Mouse (Mus musculus) limb, embryonic 11.5 days (tissue): ENCODE data around the gene Ptprj. TPM values are rescaled to one million over a fixed set of nuclear protein-coding genes. Genes with fewer than 3 reads are reported as not detected.

Experiments
- ATAC-seq: fragments of 200-750 bp; cut with Nextera tagmentation; 2 replicates; pipeline ENCODE4 v1.8.0; 2017; ENCODE audit warnings: low read depth; ENCODE audit not compliant: insufficient number of reproducible peaks, low FRiP score, low TSS enrichment
- DNase-seq: peaks from one replicate; pipeline ENCODE4 v3.0.0-alpha.2; 2015; ENCODE audit warnings: low spot score
- H3K27ac ChIP-seq: fragments of 300-500 bp; sonication (generic); replicated peaks from 2 replicates; pipeline ENCODE4 v1.5.1; 2014; ENCODE audit warnings: low read depth, mild to moderate bottlenecking, low read length
- H3K27me3 ChIP-seq: fragments of 300-500 bp; sonication (generic); 2 replicates; pipeline ENCODE4 v1.6.1; 2014; ENCODE audit warnings: mild to moderate bottlenecking, low read length, mixed read lengths; ENCODE audit not compliant: control insufficient read depth, insufficient read depth
- H3K36me3 ChIP-seq: fragments of 300-500 bp; sonication (generic); 2 replicates; pipeline ENCODE4 v1.6.1; 2014; ENCODE audit warnings: mild to moderate bottlenecking, low read length, moderate library complexity, mixed read lengths; ENCODE audit not compliant: control insufficient read depth, insufficient read depth
- H3K4me1 ChIP-seq: fragments of 300-500 bp; sonication (generic); 2 replicates; pipeline ENCODE4 v1.6.1; 2014; ENCODE audit warnings: low read length, mixed read lengths; ENCODE audit not compliant: control insufficient read depth, insufficient read depth
- H3K4me2 ChIP-seq: fragments of 300-500 bp; sonication (generic); 2 replicates; pipeline ENCODE4 v1.6.1; 2014; ENCODE audit warnings: low read depth, mild to moderate bottlenecking, moderate library complexity; ENCODE audit not compliant: severe bottlenecking
- H3K4me3 ChIP-seq: fragments of 300-500 bp; sonication (generic); 2 replicates; pipeline ENCODE4 v1.5.1; 2014; ENCODE audit warnings: low read depth, low read length
- H3K9ac ChIP-seq: fragments of 300-500 bp; sonication (generic); 2 replicates; pipeline ENCODE4 v1.6.1; 2014; ENCODE audit warnings: mild to moderate bottlenecking, low read length
- H3K9me3 ChIP-seq: fragments of 300-500 bp; sonication (generic); 2 replicates; pipeline ENCODE4 v1.6.1; 2016; ENCODE audit warnings: low read length; ENCODE audit not compliant: control insufficient read depth
- WGBS: fragments of 180-500 bp; shearing (Covaris S2); extraction: QIAGEN DNeasy Blood & Tissue Kit; methylation state at CpG from one replicate; pipeline ENCODE4 v1.1.7; 2014; 5-methylcytosine and 5-hydroxymethylcytosine counted together
- polyA plus RNA-seq: library from polyadenylated mRNA; unstranded; fragments of >200 nt; fragmentation: Nextera tagmentation; extraction: Ambion mirVana; gene quantifications from 2 replicates; pipeline ENCODE4 v1.2.1, GENCODE M21; 2014

Ptprj gene
- polyA plus RNA-seq, 1 experiment from 2014 or later: 1.4 TPM

DNA sequence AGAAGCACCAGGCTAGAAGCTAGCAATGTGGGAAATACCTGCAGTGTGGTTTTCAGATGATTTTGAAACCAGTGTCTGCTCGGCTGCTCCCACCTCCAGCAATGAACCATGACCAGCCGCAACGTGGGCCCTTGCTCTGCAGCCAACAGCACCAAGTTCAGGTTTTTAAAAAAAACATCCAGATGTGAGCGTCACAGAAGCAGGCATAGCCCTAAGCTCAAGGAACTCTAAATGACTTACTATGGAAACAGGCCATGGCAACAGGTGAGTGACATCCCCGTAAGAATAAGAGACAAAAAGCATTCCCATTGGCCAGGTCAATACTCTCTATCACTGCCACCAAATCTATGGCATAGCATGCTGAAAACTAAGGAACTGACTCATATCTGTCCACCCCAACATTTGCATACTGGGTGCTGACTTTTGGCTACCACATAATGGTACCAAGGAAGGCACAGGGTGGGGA lies 33.3 kb downstream of the Ptprj start:
- H3K4me3 ChIP-seq: no peak overlapping the region
- H3K4me1 ChIP-seq: no peaks in the 10 kb centered on the region
- no peaks in the 10 kb centered on the region for H3K36me3 ChIP-seq
- DNase-seq (no peak), ATAC-seq (no peak)
- no peak overlapping the region for H3K9ac ChIP-seq
- no peak overlapping the region for H3K4me2 ChIP-seq
- WGBS: 91% methylated on average over 5 of the region's 5 CpGs
- H3K27me3 ChIP-seq: no peaks in the 10 kb centered on the region
- no peak overlapping the region for H3K27ac ChIP-seq
- H3K9me3 ChIP-seq: no peaks in the 10 kb centered on the region

DNA sequence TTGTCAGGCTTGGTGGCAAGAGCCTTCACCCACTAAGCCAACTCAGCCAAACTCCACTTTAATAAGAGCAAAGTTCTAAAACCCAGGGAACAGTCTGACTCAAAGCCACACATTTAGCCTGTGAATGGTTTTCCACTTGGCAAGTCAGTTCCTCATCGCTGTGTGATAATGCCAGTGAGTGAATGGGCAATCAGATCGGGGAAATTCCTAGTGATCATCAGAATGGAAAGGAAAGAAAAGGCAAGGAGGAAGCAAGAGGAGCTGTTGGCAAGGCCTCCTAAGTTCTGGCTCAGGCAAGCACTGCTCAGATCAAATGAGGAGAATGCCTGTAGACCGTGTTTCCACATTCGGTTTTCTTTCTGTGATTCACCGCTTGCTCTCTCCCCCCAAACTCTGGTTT lies 35.2 kb downstream of the Ptprj start:
- WGBS: 92% methylated on average over 5 of the region's 5 CpGs
- H3K27me3 ChIP-seq: no peaks in the 10 kb centered on the region
- no peak overlapping the region for H3K9ac ChIP-seq
- DNase-seq: no peak
- no peak overlapping the region for H3K4me3 ChIP-seq
- H3K36me3 ChIP-seq: no peaks in the 10 kb centered on the region
- no peaks in the 10 kb centered on the region for H3K4me1 ChIP-seq
- no peaks in the 10 kb centered on the region for H3K9me3 ChIP-seq
- H3K27ac ChIP-seq: no peak overlapping the region
- no peak for ATAC-seq
- H3K4me2 ChIP-seq: no peak overlapping the region

DNA sequence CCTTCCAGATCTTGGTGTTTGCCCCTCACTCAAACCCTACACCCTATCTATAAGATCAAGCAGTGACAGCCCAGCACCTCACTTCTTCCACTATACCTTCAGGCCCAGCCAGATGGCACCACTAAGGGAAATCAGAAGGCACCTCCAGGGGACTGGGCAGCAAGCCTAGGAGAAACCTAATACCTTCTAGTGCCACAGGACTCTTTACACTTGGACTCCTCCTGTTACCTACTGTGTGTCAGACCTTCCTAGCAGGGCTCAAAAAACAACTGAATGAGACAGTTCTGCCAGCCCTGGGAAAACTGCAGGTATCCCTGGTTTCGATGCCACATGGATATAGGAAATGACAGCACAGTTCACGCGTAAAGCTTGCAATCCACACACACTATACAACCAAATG lies 36.5 kb downstream of the Ptprj start:
- no peak overlapping the region for H3K4me3 ChIP-seq
- no peaks in the 10 kb centered on the region for H3K9me3 ChIP-seq
- H3K4me2 ChIP-seq: no peak overlapping the region
- no peaks in the 10 kb centered on the region for H3K27me3 ChIP-seq
- H3K4me1 ChIP-seq: no peaks in the 10 kb centered on the region
- no peak for DNase-seq
- 93% methylated on average over 3 of the region's 3 CpGs for WGBS
- H3K27ac ChIP-seq: no peak overlapping the region
- no peak overlapping the region for H3K9ac ChIP-seq
- no peaks in the 10 kb centered on the region for H3K36me3 ChIP-seq
- ATAC-seq: no peak

DNA sequence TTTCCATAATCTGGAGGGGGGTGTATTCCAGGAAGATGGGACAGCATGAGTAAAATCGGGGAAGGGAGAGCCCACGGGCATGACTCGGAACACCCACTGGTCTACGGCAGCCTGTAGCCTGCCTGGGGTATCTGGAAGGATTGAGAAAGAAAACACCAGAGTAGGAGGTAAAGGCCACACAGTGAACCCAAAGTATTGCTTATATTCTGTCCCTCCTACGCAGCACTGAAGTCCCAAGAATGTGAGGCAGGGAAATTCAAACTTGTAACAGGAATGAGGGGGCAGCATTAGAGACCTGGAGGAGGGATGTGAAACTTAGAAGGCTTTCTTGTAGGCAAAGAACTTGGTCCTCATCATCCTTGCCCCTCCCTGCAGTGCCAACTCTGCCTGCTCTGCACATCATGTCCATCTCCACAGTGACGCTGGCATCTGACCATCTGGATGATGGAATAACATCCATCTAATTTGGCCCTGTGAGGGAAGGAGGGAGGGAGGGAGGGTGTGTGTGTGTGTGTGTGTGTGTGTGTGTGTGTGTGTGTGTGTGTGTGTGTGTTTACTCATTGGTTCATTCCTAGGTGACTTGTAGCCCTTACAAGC lies 37.2 kb downstream of the Ptprj start:
- H3K4me3 ChIP-seq: no peak overlapping the region
- no peak for DNase-seq
- H3K4me2 ChIP-seq: no peak overlapping the region
- ATAC-seq: no peak
- H3K4me1 ChIP-seq: no peaks in the 10 kb centered on the region
- H3K27ac ChIP-seq: no peak overlapping the region
- H3K27me3 ChIP-seq: no peaks in the 10 kb centered on the region
- 94% methylated on average over 6 of the region's 6 CpGs for WGBS
- no peaks in the 10 kb centered on the region for H3K36me3 ChIP-seq
- no peaks in the 10 kb centered on the region for H3K9me3 ChIP-seq
- no peak overlapping the region for H3K9ac ChIP-seq

DNA sequence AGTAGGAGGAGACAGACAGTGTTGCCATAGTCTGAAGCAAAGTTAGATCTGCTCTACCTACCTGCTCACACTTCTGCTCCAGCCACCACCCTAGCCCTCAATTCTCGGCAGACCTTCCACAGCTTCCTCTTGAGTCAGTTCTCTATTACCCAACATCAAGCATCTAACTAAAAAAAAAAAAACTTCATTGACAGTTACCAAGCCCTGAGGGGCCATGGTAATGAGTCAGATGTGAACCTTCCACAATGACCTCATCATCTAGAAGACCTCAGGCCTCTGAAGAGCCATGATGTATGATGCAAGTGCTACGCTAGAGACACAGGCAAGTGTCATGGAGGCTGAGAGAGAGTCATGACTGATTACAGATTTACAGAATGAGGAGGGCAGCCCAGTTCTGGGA lies 37.8 kb downstream of the Ptprj start:
- H3K27me3 ChIP-seq: no peaks in the 10 kb centered on the region
- H3K4me2 ChIP-seq: no peak overlapping the region
- no peaks in the 10 kb centered on the region for H3K36me3 ChIP-seq
- no peak overlapping the region for H3K9ac ChIP-seq
- no peak for DNase-seq
- no peaks in the 10 kb centered on the region for H3K9me3 ChIP-seq
- no peak for ATAC-seq
- 90% methylated on average over 2 of the region's 2 CpGs for WGBS
- no peaks in the 10 kb centered on the region for H3K4me1 ChIP-seq
- no peak overlapping the region for H3K4me3 ChIP-seq
- no peak overlapping the region for H3K27ac ChIP-seq

DNA sequence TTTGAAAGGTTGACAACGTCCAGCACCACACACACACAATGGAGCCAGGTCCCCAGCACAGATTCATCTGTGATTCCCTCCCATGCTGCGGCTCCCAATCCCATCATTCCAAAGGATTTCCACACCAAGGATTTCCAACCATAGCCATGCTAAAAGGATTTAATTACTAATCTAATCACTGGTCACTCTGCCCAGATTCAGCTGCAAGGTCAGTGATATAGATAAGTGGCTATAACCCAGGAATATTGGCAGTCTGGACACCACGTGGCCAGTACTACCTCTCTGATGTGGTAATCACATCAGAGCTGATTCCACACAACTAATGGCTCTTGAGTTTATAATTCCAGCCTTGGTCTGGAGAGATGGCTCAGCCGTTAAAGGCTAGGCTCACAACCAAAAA lies 41.2 kb downstream of the Ptprj start:
- H3K4me1 ChIP-seq: no peaks in the 10 kb centered on the region
- no peaks in the 10 kb centered on the region for H3K27me3 ChIP-seq
- no peak overlapping the region for H3K4me2 ChIP-seq
- H3K4me3 ChIP-seq: no peak overlapping the region
- H3K9me3 ChIP-seq: no peaks in the 10 kb centered on the region
- DNase-seq (no peak), ATAC-seq (no peak)
- no peaks in the 10 kb centered on the region for H3K36me3 ChIP-seq
- H3K27ac ChIP-seq: no peak overlapping the region
- 80% methylated on average over 4 of the region's 4 CpGs for WGBS
- no peak overlapping the region for H3K9ac ChIP-seq

DNA sequence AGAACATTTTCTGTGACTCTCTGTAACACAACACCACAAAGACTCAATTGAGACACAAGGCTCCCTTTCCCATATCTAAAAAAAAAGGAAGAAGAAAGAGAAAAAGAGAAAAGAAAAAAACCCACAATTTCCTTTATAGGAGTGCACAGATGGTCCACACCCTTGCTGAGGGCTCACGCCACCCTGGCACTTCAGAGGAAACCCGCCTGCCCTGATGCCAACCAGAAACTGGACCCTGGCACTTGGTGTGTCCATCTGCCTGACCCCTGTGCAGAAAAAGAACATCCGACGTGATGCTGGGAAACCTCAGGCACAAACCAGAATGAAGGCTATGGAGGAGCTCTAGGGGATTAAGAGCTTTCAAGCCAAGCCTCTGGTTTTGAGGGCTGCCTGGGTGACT lies 43.2 kb downstream of the Ptprj start:
- Histone ChIP-seq H3K4me3 (no peak overlapping the region), H3K4me1 (no peaks in the 10 kb centered on the region), H3K9me3 (no peaks in the 10 kb centered on the region), H3K36me3 (no peaks in the 10 kb centered on the region), H3K27me3 (no peaks in the 10 kb centered on the region), H3K4me2 (no peak overlapping the region), H3K9ac (no peak overlapping the region), H3K27ac (no peak overlapping the region)
- DNase-seq: no peak
- no peak for ATAC-seq
- WGBS: 60% methylated on average over 4 of the region's 4 CpGs

DNA sequence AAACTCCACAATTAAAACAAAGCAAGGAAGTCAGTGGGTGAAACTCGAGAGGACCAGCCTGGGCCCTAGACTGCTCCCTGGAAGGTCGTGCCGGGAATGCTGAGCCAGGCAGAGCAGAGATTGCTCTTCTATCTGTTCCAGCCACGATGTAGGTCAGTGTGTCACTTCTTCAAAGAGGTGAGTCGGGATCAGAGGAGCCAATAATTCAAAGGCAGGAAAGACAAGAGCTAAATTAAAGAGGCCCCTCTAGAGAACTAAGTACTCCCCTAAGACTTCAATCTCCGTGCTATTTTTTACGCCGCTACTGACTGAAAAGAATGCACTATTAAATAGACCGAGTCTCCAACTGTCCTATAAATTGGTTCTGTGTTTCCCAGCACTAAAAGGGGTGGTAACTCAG lies 43.9 kb downstream of the Ptprj start:
- H3K36me3 ChIP-seq: no peaks in the 10 kb centered on the region
- H3K27me3 ChIP-seq: no peaks in the 10 kb centered on the region
- no peak for DNase-seq
- H3K4me3 ChIP-seq: no peak overlapping the region
- H3K9me3 ChIP-seq: no peaks in the 10 kb centered on the region
- no peak for ATAC-seq
- no peak overlapping the region for H3K9ac ChIP-seq
- WGBS: 8% methylated on average over 9 of the region's 9 CpGs
- no peak overlapping the region for H3K27ac ChIP-seq
- no peaks in the 10 kb centered on the region for H3K4me1 ChIP-seq
- no peak overlapping the region for H3K4me2 ChIP-seq

DNA sequence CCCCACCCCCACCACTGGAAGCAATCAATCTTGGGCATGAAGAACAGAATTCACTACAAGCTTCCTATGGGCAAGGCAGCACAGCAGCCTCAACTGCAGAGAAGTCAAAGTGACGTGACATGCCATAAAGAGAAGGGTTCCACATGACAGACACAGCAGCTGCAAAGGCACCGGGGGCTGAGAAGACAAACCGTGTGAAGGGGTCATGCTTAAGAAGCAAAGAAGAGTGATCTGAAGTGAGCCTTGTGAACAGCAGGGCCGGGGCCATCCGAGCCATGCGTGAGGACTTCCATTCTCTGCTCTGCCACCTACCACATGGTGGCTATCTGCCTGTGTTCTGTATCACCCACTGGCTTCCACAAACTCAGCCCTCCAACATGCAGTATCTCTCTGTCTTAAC lies 45.7 kb downstream of the Ptprj start:
- no peaks in the 10 kb centered on the region for H3K4me1 ChIP-seq
- no peaks in the 10 kb centered on the region for H3K36me3 ChIP-seq
- no peak overlapping the region for H3K9ac ChIP-seq
- H3K4me3 ChIP-seq: no peak overlapping the region
- ATAC-seq (no peak), DNase-seq (no peak)
- H3K4me2 ChIP-seq: no peak overlapping the region
- no peaks in the 10 kb centered on the region for H3K27me3 ChIP-seq
- H3K9me3 ChIP-seq: no peaks in the 10 kb centered on the region
- WGBS: 75% methylated on average over 6 of the region's 6 CpGs
- H3K27ac ChIP-seq: no peak overlapping the region
